9 mouse cellular contexts compared by ENCODE assay signal in the genomic region with DNA sequence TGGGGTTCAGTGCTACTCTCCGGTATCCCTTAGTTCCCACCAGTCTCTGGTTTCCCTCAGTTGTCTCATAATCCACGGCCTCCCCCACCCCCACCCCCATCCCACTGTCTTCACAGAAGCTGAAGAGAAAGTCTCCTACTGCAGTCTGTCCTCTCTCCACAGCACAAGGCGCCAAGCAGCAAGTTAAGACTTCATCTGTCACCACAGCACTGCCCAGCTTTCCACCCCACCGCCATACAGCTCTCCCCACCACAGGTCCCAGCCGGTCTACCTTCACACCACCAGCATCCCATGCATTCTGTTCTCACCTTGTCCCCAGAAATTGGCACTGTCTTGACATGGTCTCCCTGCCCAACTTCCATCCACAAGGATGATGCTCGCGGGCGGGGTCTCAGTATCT. TPM values are rescaled to one million over a fixed set of nuclear protein-coding genes. Genes with fewer than 3 reads are reported as not detected.
DNase-seq lines count a peak whose midpoint lies in the region; ATAC-seq and TF ChIP-seq lines count a peak whose summit lies in the region.
"Had no signal": no experiment of that assay in that cellular context is flagged by ENCODE, and none has a peak within 500 bp of the region (broad histone marks: within the 10 kb centered on the region; RNA-seq: fewer than 3 reads in every experiment).

No protein-coding gene starts in this region.

- TF ChIP-seq CTCF in kidney, postnatal 0 days (IDR thresholded peaks at IDR 0.05; ENCODE audit: low read depth), result no peak

- no peaks in the 10 kb centered on the region for H3K27me3 ChIP-seq in kidney, postnatal 0 days (ENCODE audit: insufficient read depth, low read length)
- peaks cover 61% of the 10 kb centered on the region for H3K27me3 ChIP-seq in forebrain, embryonic 12.5 days
- H3K27me3 ChIP-seq in limb, embryonic 10.5 days (ENCODE audit: low read depth, poor library complexity, severe bottlenecking), result no peaks in the 10 kb centered on the region
- H3K27me3 ChIP-seq in neural tube, embryonic 12.5 days (replicated peaks), result peaks cover 45% of the 10 kb centered on the region

- WGBS in kidney, postnatal 0 days, result 23% methylated on average over 8 of the region's 8 CpGs
- 26% methylated on average over 8 of the region's 8 CpGs for WGBS in forebrain, embryonic 12.5 days
- 20% methylated on average over 8 of the region's 8 CpGs for WGBS in limb, embryonic 10.5 days
- WGBS in neural tube, embryonic 12.5 days, result 21% methylated on average over 8 of the region's 8 CpGs

- no peaks in the 10 kb centered on the region for H3K36me3 ChIP-seq in kidney, postnatal 0 days (ENCODE audit: insufficient read depth, low read length)
- no peaks in the 10 kb centered on the region for H3K36me3 ChIP-seq in forebrain, embryonic 12.5 days (replicated peaks)
- peaks cover 36% of the 10 kb centered on the region for H3K36me3 ChIP-seq in limb, embryonic 10.5 days
- H3K36me3 ChIP-seq in neural tube, embryonic 12.5 days, result no peaks in the 10 kb centered on the region
- H3K36me3 ChIP-seq: G1E had no signal

- no peak overlapping the region for H3K27ac ChIP-seq in kidney, postnatal 0 days
- H3K27ac ChIP-seq in forebrain, embryonic 12.5 days, result no peak overlapping the region
- peak overlapping the region; percentile 97 for H3K27ac ChIP-seq in limb, embryonic 10.5 days
- H3K27ac ChIP-seq in neural tube, embryonic 12.5 days, result no peak overlapping the region

- peak overlapping the region; percentile 51 for H3K4me3 ChIP-seq in kidney, postnatal 0 days (replicated peaks; ENCODE audit: low read depth, low read length)
- H3K4me3 ChIP-seq in forebrain, embryonic 12.5 days (replicated peaks), result peak overlapping the region; percentile 47
- peak overlapping the region; percentile 80 for H3K4me3 ChIP-seq in limb, embryonic 10.5 days
- peak overlapping the region; percentile 48 for H3K4me3 ChIP-seq in neural tube, embryonic 12.5 days

- H3K4me2 ChIP-seq in kidney, postnatal 0 days (ENCODE audit: low read length), result peak overlapping the region; percentile 75
- peak overlapping the region; percentile 67 for H3K4me2 ChIP-seq in forebrain, embryonic 12.5 days
- peak overlapping the region; percentile 69 for H3K4me2 ChIP-seq in neural tube, embryonic 12.5 days (replicated peaks)

- peak overlapping the region; percentile 59; the same call in 1 of the 2 replicates for H3K9ac ChIP-seq in kidney, postnatal 0 days (ENCODE audit: low read depth, low read length)
- no peak overlapping the region for H3K9ac ChIP-seq in forebrain, embryonic 12.5 days
- no peak overlapping the region for H3K9ac ChIP-seq in neural tube, embryonic 12.5 days

- no peak for DNase-seq in kidney, postnatal 0 days (ENCODE audit: low spot score)
- no peak for DNase-seq in kidney, adult 9 months
- DNase-seq in limb, embryonic 10.5 days (ENCODE audit: low spot score), result no peak
- no peak for DNase-seq in MN1 (ENCODE audit: low spot score)
- no peak for DNase-seq in adrenal gland, postnatal 14 days
- no peak for DNase-seq in embryo, embryonic 10 days (ENCODE audit: low spot score)

- H3K4me1 ChIP-seq in kidney, postnatal 0 days (replicated peaks; ENCODE audit: insufficient read depth, low read length), result 0 out of 2 replicates have a peak, but pooled peaks cover 7% of the 10 kb centered on the region
- H3K4me1 ChIP-seq in forebrain, embryonic 12.5 days, result peaks cover 13% of the 10 kb centered on the region
- peaks cover 62% of the 10 kb centered on the region for H3K4me1 ChIP-seq in limb, embryonic 10.5 days
- peaks cover 13% of the 10 kb centered on the region; the same call in 1 of the 2 replicates for H3K4me1 ChIP-seq in neural tube, embryonic 12.5 days

- 0 out of 2 replicates have a peak, but pooled peaks have one; percentile 17 for ATAC-seq in kidney, postnatal 0 days (replicated peaks; ENCODE audit: low FRiP score, low read depth)
- 0 out of 2 replicates have a peak, but pooled peaks have one; percentile 20 for ATAC-seq in forebrain, embryonic 12.5 days (ENCODE audit: low FRiP score)
- ATAC-seq in neural tube, embryonic 12.5 days (ENCODE audit: low FRiP score, low read depth), result no peak

- no peaks in the 10 kb centered on the region for H3K9me3 ChIP-seq in kidney, postnatal 0 days (replicated peaks; ENCODE audit: low read length)
- H3K9me3 ChIP-seq in forebrain, embryonic 12.5 days, result no peaks in the 10 kb centered on the region
- no peaks in the 10 kb centered on the region for H3K9me3 ChIP-seq in limb, embryonic 10.5 days (replicated peaks)
- H3K9me3 ChIP-seq in neural tube, embryonic 12.5 days, result no peaks in the 10 kb centered on the region
- H3K9me3 ChIP-seq: G1E had no signal

RNA-seq across cellular contexts. Expression of gene Kcp, which starts 0.9 kb away (rescaled TPM):
- polyA plus RNA-seq in kidney, postnatal 0 days (2015; fragmentation: Nextera tagmentation; extraction: Ambion mirVana), result 17.1 and 19.1 TPM in 2 replicates
- 9.4 and 10.8 TPM in 2 replicates for polyA plus RNA-seq in forebrain, embryonic 12.5 days (2016; fragmentation: Nextera tagmentation; extraction: Ambion mirVana)
- polyA plus RNA-seq in limb, embryonic 10.5 days (2016; fragmentation: Nextera tagmentation; extraction: Ambion mirVana), result 37.2 and 43.9 TPM in 2 replicates
- polyA plus RNA-seq in neural tube, embryonic 12.5 days (2016; fragmentation: Nextera tagmentation; extraction: Ambion mirVana), result 21.1 TPM in 2 replicates
- total RNA-seq in adrenal gland, postnatal 14 days (2021), result 6.1 and 7.1 TPM in 2 replicates

RNA-seq across cellular contexts. Expression of gene Irf5, which starts 19.6 kb away (rescaled TPM):
- polyA plus RNA-seq in kidney, postnatal 0 days (2015; fragmentation: Nextera tagmentation; extraction: Ambion mirVana), result 3.7 and 4.7 TPM in 2 replicates
- polyA plus RNA-seq in forebrain, embryonic 12.5 days (2016; fragmentation: Nextera tagmentation; extraction: Ambion mirVana), result 0.95 and 1.3 TPM in 2 replicates
- polyA plus RNA-seq in limb, embryonic 10.5 days (2016; fragmentation: Nextera tagmentation; extraction: Ambion mirVana), result 3.2 and 4.2 TPM in 2 replicates
- polyA plus RNA-seq in neural tube, embryonic 12.5 days (2016; fragmentation: Nextera tagmentation; extraction: Ambion mirVana), result 2.4 and 3.5 TPM in 2 replicates
- total RNA-seq in adrenal gland, postnatal 14 days (2021), result 3.0 and 10.9 TPM in 2 replicates

RNA-seq across cellular contexts. Expression of gene Atp6v1fnb, which starts 35.6 kb away (rescaled TPM):
- not detected in 2 replicates for polyA plus RNA-seq in kidney, postnatal 0 days (2015; fragmentation: Nextera tagmentation; extraction: Ambion mirVana)
- polyA plus RNA-seq in forebrain, embryonic 12.5 days (2016; fragmentation: Nextera tagmentation; extraction: Ambion mirVana), result 0.37 TPM in 1 of 2 replicates, not detected in the other
- polyA plus RNA-seq in limb, embryonic 10.5 days (2016; fragmentation: Nextera tagmentation; extraction: Ambion mirVana), result 0.34 TPM in 1 of 2 replicates, not detected in the other
- 0.30 and 0.32 TPM in 2 replicates for polyA plus RNA-seq in neural tube, embryonic 12.5 days (2016; fragmentation: Nextera tagmentation; extraction: Ambion mirVana)
- total RNA-seq in adrenal gland, postnatal 14 days (2021), result not detected in 2 replicates
- polyA plus RNA-seq: G1E had no signal

RNA-seq across cellular contexts. Expression of gene Atp6v1f, which starts 39.3 kb away (rescaled TPM):
- 461 and 485 TPM in 2 replicates for polyA plus RNA-seq in kidney, postnatal 0 days (2015; fragmentation: Nextera tagmentation; extraction: Ambion mirVana)
- polyA plus RNA-seq in forebrain, embryonic 12.5 days (2016; fragmentation: Nextera tagmentation; extraction: Ambion mirVana), result 196 and 197 TPM in 2 replicates
- 185 and 196 TPM in 2 replicates for polyA plus RNA-seq in limb, embryonic 10.5 days (2016; fragmentation: Nextera tagmentation; extraction: Ambion mirVana)
- polyA plus RNA-seq in neural tube, embryonic 12.5 days (2016; fragmentation: Nextera tagmentation; extraction: Ambion mirVana), result 233 and 239 TPM in 2 replicates
- 169 and 183 TPM in 2 replicates for total RNA-seq in adrenal gland, postnatal 14 days (2021)
